Mouse (Mus musculus): ENCODE data around the gene Cisd1. TPM values are rescaled to one million over a fixed set of nuclear protein-coding genes. Genes with fewer than 3 reads are reported as not detected.

Cisd1 gene
- polyA plus RNA-seq, 1 experiment, result 27.5 TPM

DNA sequence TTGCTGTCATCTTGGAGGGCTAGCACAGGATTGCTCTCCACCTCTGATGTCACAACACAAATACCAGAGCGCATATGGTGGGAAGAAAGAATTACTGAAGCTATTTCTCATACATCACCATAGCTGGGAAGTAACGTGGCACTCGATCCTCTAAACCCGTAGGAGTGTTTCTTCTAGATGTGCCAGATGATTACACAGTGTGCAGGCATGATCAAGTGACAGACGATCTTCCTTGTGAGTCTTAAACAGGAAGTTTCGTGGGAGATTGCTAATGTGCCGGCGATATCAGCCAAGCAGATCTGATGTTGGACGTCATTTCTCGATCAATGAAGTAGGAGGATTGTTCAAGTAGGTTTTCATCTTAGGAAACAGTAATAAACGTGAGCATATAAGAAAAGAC, 29.0 kb upstream of the Cisd1 start:
- no peaks in the 10 kb centered on the region; the same call in 1 of the 2 replicates for H3K4me1 ChIP-seq (ENCODE audit: control insufficient read depth, insufficient read depth, low read length)
- H3K4me3 ChIP-seq (ENCODE audit: insufficient read depth, low read length), result no peak overlapping the region
- TF ChIP-seq CTCF (IDR thresholded peaks at IDR 0.05; ENCODE audit: borderline replicate concordance, insufficient read depth, low read length), result no peak
- H3K27ac ChIP-seq (ENCODE audit: insufficient read depth, low read length), result no peak overlapping the region

DNA sequence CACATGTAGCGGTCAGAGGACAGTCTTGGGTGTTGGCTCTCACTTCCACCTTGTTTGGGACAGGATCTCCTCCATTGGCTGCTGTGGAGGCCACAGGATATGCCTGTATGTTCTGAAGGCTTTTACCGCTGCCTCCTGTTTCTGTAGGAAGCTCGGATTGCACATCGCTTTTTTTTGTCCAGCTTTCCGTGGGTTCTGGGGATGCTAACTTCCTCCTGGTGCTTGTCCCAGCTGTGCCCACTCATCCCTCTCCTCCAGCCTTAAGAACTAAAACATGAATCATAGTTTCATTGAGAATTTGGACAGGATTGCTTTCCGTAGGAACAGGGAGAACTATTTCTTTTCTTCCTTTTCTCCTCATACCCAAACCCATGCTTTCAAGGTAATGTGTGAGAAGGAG, 27.1 kb upstream of the Cisd1 start:
- H3K27ac ChIP-seq (ENCODE audit: insufficient read depth, low read length), result no peak overlapping the region
- no peaks in the 10 kb centered on the region; the same call in 1 of the 2 replicates for H3K4me1 ChIP-seq (ENCODE audit: control insufficient read depth, insufficient read depth, low read length)
- no peak for TF ChIP-seq POLR2A (IDR thresholded peaks at IDR 0.05; ENCODE audit: low read depth, low read length)
- TF ChIP-seq CTCF (IDR thresholded peaks at IDR 0.05; ENCODE audit: borderline replicate concordance, insufficient read depth, low read length), result no peak
- no peak overlapping the region for H3K4me3 ChIP-seq (ENCODE audit: insufficient read depth, low read length)

- TF ChIP-seq POLR2A (IDR thresholded peaks at IDR 0.05; ENCODE audit: low read depth, low read length) (no peak), CTCF (IDR thresholded peaks at IDR 0.05; ENCODE audit: borderline replicate concordance, insufficient read depth, low read length) (no peak)
- H3K27ac ChIP-seq (ENCODE audit: insufficient read depth, low read length), result no peak overlapping the region
- H3K4me3 ChIP-seq (ENCODE audit: insufficient read depth, low read length), result no peak overlapping the region
- no peaks in the 10 kb centered on the region; the same call in 1 of the 2 replicates for H3K4me1 ChIP-seq (ENCODE audit: control insufficient read depth, insufficient read depth, low read length)
These were observed 24.7 kb upstream of the Cisd1 start for GRCm38 (mm10) chr10:71369466-71369865.

DNA sequence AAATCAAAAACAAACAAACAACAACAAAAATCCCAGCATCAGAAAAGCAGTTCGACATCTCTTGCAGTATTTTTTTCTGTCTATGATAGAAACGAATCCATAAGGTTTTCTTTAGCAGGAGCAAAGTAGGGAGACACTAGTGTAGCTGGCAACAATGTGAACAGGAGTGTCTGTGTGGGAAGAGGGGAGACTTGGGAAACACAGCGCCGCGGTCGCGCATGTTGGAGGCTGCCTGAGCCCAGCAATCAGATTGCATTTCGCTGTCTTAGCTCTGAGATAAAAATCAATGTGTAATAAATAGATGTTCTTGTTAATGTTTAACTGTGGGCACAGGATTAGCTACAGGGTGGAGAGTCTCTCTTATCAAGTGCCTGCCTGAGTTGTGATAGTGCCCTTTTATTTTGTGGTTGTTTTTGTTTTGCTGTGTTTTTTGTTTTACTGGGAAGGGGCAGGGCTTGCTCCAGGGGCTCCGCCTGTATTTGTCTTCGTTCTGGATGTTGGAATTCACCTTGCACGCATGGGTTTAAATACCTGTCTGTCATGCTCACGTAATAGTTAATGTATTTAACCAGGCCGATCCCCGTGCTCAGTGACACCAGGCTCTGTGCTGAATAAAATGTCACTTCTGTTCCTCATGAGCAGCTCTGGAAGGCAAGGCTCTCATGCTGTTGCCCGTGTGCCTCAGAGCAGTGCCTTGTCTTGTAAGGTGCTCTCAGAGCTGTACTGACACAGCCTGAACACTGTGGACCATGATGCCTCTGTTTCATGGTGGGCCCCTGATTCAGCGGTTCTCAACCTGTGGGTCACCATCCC, 23.6 kb upstream of the Cisd1 start:
- no peak overlapping the region for H3K4me3 ChIP-seq (ENCODE audit: insufficient read depth, low read length)
- H3K4me1 ChIP-seq (ENCODE audit: control insufficient read depth, insufficient read depth, low read length), result peaks cover 4% of the 10 kb centered on the region; the same call in 1 of the 2 replicates
- TF ChIP-seq POLR2A (IDR thresholded peaks at IDR 0.05; ENCODE audit: low read depth, low read length) (no peak), CTCF (IDR thresholded peaks at IDR 0.05; ENCODE audit: borderline replicate concordance, insufficient read depth, low read length) (no peak)
- no peak overlapping the region for H3K27ac ChIP-seq (ENCODE audit: insufficient read depth, low read length)

DNA sequence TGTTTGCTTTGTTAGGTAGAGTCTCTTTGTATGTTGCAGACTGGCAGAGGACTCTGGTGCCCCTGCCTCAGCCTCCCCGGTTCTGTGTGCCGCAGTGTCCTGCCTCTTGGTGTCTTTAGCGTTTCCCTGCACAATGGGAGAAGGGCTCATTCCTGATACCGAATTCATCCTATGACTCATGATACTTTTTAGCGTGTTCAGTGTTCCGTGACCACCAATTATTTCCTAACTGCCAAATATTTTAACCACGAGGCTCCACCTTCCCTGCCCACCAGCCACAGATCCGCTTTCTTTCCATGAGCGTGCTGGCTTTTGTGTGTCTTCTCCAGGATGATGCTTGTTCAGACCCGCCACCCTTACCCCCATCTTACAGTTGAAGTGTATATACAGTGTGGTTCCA, 19.1 kb upstream of the Cisd1 start:
- TF ChIP-seq CTCF (IDR thresholded peaks at IDR 0.05; ENCODE audit: borderline replicate concordance, insufficient read depth, low read length) (no peak), POLR2A (IDR thresholded peaks at IDR 0.05; ENCODE audit: low read depth, low read length) (no peak)
- peaks cover 10% of the 10 kb centered on the region for H3K4me1 ChIP-seq (ENCODE audit: control insufficient read depth, insufficient read depth, low read length)
- H3K27ac ChIP-seq (ENCODE audit: insufficient read depth, low read length), result peak overlapping the region; percentile 78; the same call in 1 of the 2 replicates
- H3K4me3 ChIP-seq (ENCODE audit: insufficient read depth, low read length), result no peak overlapping the region

GRCm38 (mm10) chr10:71363440-71363839, 18.7 kb upstream of the Cisd1 start:
- Histone ChIP-seq H3K4me3 (ENCODE audit: insufficient read depth, low read length) (no peak overlapping the region), H3K4me1 (ENCODE audit: control insufficient read depth, insufficient read depth, low read length) (peaks cover 10% of the 10 kb centered on the region), H3K27ac (ENCODE audit: insufficient read depth, low read length) (peak overlapping the region; percentile 78)
- TF ChIP-seq POLR2A (IDR thresholded peaks at IDR 0.05; ENCODE audit: low read depth, low read length) (no peak), CTCF (IDR thresholded peaks at IDR 0.05; ENCODE audit: borderline replicate concordance, insufficient read depth, low read length) (no peak)

- Histone ChIP-seq H3K4me1 (ENCODE audit: control insufficient read depth, insufficient read depth, low read length) (peaks cover 10% of the 10 kb centered on the region), H3K4me3 (ENCODE audit: insufficient read depth, low read length) (no peak overlapping the region), H3K27ac (ENCODE audit: insufficient read depth, low read length) (no peak overlapping the region)
- TF ChIP-seq CTCF (IDR thresholded peaks at IDR 0.05; ENCODE audit: borderline replicate concordance, insufficient read depth, low read length) (no peak), POLR2A (IDR thresholded peaks at IDR 0.05; ENCODE audit: low read depth, low read length) (no peak)
These were observed 17.2 kb upstream of the Cisd1 start for GRCm38 (mm10) chr10:71361836-71362562.

GRCm38 (mm10) chr10:71361044-71361443, 16.3 kb upstream of the Cisd1 start:
- no peak overlapping the region for H3K4me3 ChIP-seq (ENCODE audit: insufficient read depth, low read length)
- H3K27ac ChIP-seq (ENCODE audit: insufficient read depth, low read length), result no peak overlapping the region
- TF ChIP-seq POLR2A (IDR thresholded peaks at IDR 0.05; ENCODE audit: low read depth, low read length), result no peak
- TF ChIP-seq CTCF (IDR thresholded peaks at IDR 0.05; ENCODE audit: borderline replicate concordance, insufficient read depth, low read length), result no peak
- peaks cover 10% of the 10 kb centered on the region for H3K4me1 ChIP-seq (ENCODE audit: control insufficient read depth, insufficient read depth, low read length)

DNA sequence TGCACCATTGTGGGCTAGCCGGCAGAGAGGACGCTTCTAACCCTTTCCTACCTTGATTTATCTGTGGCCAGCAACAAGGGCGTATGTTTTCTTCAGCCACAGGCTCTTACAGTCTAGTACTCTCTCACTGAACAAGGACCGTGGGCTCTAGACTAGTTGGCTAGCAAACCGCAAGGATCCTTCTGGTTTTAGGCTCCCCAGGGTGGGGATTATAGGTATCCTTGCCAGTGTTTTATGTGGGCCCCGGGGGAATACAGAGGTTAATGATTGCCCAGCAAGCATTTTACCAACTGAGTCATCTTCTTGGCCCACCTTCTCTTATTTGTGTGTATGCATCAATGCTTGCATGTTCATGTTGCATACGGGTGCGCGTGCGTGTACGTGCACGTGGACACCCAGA, 10.2 kb upstream of the Cisd1 start:
- H3K4me3 ChIP-seq (ENCODE audit: insufficient read depth, low read length), result no peak overlapping the region
- TF ChIP-seq CTCF (IDR thresholded peaks at IDR 0.05; ENCODE audit: borderline replicate concordance, insufficient read depth, low read length) (no peak), POLR2A (IDR thresholded peaks at IDR 0.05; ENCODE audit: low read depth, low read length) (no peak)
- H3K27ac ChIP-seq (ENCODE audit: insufficient read depth, low read length), result no peak overlapping the region
- no peaks in the 10 kb centered on the region for H3K4me1 ChIP-seq (ENCODE audit: control insufficient read depth, insufficient read depth, low read length)

GRCm38 (mm10) chr10:71353850-71354249, 9.1 kb upstream of the Cisd1 start:
- Histone ChIP-seq H3K27ac (ENCODE audit: insufficient read depth, low read length) (no peak overlapping the region), H3K4me3 (ENCODE audit: insufficient read depth, low read length) (no peak overlapping the region), H3K4me1 (ENCODE audit: control insufficient read depth, insufficient read depth, low read length) (0 out of 2 replicates have a peak, but pooled peaks cover 1% of the 10 kb centered on the region)
- no peak for TF ChIP-seq POLR2A (IDR thresholded peaks at IDR 0.05; ENCODE audit: low read depth, low read length)
- TF ChIP-seq CTCF (IDR thresholded peaks at IDR 0.05; ENCODE audit: borderline replicate concordance, insufficient read depth, low read length), result no peak
